Mouse (Mus musculus) adrenal gland (tissue): ENCODE measurements around the gene Irak3.

ENCODE experiments used
- intact Hi-C: fragments of 180-260 bp; cut with DNase I; formaldehyde crosslinking; loops from one replicate; pipeline ENCODE4 v1.15.1; 2025

Irak3 gene

DNA sequence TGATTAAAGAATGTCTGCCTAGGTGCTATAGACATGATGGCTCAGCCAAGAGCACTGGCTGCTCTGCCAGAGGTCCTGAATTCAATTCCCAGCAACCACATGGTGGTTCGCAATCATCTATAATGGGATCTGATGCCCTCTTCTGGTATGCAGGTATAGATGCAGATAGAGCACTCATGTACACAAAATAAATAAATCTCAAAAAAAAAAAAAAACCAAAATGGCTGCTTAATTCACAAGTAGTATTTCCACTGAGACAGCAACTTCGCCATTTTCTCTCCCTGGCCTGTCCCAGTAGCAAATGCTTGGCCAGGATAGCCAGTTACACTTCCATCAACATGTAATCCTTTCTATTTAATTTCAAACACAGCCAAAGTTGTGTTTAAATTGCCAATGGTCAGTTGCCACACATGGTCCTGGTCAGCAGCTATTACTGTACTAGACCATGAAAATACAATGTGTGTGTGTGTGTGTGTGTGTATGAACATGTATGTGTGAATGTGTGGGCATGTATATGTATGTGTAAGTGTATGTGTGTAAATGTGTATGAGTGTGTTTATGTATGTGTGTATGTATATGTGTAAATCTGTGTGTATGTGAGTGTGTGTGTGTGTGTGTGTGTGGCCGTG, 90.1 kb downstream of the Irak3 start:
- intact Hi-C loops: no loop called here

GRCm38 (mm10) chr10:120100806-120101205, 101.1 kb downstream of the Irak3 start:
- intact Hi-C loops: no loop called here

DNA sequence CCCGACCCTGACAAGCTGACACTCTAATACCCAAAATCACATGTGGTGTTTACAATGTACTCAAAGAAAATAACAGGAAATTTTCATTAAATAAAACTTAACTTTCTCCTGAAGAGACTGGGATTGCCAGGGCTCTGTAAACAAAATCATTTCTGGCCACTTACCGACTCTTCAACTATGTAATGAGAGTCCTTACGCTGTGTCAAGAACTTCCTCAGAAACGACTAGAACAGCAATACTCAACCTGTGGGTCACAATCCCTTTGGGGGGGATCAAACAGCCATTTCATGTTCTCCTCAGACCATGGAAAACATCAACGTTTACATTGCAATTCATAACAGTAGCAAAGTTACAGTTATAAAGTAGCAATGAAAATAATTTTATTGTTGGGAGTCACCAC, 104.4 kb downstream of the Irak3 start:
- intact Hi-C loops: no loop called here

DNA sequence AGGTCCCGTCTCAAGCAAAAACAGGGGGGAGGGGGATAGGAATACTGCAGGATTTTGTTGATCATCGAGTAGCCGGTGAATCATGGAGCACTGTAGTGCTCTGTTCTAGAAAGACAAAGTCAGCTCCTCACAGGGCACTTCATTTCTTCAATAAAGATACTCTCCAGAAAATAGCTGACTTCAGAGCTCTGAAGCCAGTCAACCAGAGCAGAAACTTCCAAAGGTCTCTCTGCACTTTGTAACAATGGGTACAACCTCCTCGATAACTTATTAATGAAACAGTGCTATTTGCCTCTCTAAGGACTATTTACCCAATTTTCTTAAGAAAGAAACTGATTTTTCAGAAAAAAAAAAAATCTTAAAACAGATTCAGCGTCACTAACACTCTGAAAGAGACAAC, 106.2 kb downstream of the Irak3 start:
- intact Hi-C loops: no loop called here

DNA sequence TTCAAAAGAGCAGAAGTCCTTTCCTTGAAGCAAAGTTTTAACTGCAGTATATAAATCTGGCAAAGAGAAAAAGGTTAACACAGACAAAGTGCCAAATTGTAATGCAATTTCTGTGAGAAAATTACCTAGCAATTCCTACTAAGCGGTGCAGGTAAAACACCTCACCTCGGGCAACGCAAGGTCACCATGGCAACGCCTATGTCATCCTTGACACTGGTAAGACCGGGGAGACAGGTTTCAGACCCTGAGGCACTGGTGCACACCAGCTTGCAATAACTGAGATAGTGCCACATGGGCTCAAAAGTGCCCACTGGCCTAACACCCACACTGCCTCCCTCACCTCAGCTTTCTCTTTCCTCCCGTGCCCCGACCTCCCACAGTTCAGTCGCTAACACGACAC, 106.8 kb downstream of the Irak3 start:
- intact Hi-C loops: no loop called here

GRCm38 (mm10) chr10:120092548-120092947, 109.4 kb downstream of the Irak3 start:
- intact Hi-C loops: no loop called here
